Comparison of ENCODE assay signal across 9 mouse cellular contexts in the genomic region with DNA sequence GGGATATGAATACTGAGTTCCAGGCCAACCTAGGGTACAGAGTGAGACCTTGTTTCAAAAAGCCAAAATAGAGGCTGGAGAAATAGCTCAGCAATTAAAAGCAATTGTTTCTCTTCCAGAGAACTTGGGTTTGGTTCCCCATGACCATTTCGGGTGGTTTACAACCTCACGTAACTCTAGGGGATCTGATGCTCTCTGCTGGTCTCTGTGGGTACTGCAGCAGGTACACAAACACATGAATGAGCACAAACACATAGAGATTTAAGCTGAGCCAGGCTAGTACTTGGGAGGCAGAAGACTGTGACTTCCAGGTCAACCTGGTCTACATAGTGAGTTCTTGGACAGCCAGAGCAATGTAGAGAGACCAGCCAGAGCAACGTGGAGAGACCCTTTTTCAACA. TPM values are rescaled to one million over a fixed set of nuclear protein-coding genes. Genes with fewer than 3 reads are reported as not detected.
DNase-seq lines count a peak whose midpoint lies in the region; ATAC-seq and TF ChIP-seq lines count a peak whose summit lies in the region.
"Had no signal": no experiment of that assay in that cellular context is flagged by ENCODE, and none has a peak within 500 bp of the region (broad histone marks: within the 10 kb centered on the region; RNA-seq: fewer than 3 reads in every experiment).

No protein-coding gene starts in this region.

- intact Hi-C loops in gastrocnemius, postnatal 36 days (cut with DNase I): no loop called here

- peak; percentile 48 for TF ChIP-seq CTCF in lung, adult 2 months (IDR thresholded peaks at IDR 0.05; ENCODE audit: insufficient read depth, low read length)
- peak; percentile 71 for TF ChIP-seq CTCF in stomach, postnatal 0 days (IDR thresholded peaks at IDR 0.05; ENCODE audit: low read depth)

- no peaks in the 10 kb centered on the region for H3K9me3 ChIP-seq in stomach, postnatal 0 days (ENCODE audit: control insufficient read depth, low read length)
- H3K9me3 ChIP-seq: liver, embryonic 15.5 days had no signal

- TF ChIP-seq POLR2A in lung, adult 2 months (IDR thresholded peaks at IDR 0.05; ENCODE audit: borderline replicate concordance, extremely low read depth, low read depth, low read length): no peak

- 61% methylated on average over 3 of the region's 3 CpGs for WGBS in lung, adult 2 months
- 62% methylated on average over 3 of the region's 3 CpGs for WGBS in stomach, postnatal 0 days

- no peak overlapping the region for H3K27ac ChIP-seq in stomach, postnatal 0 days (replicated peaks)
- H3K27ac ChIP-seq: liver, embryonic 15.5 days had no signal

- no peaks in the 10 kb centered on the region for H3K4me1 ChIP-seq in lung, adult 2 months (ENCODE audit: control insufficient read depth, insufficient read depth, low read length)
- H3K4me1 ChIP-seq in stomach, postnatal 0 days (replicated peaks; ENCODE audit: control insufficient read depth, insufficient read depth): no peaks in the 10 kb centered on the region
- H3K4me1 ChIP-seq: liver, embryonic 15.5 days had no signal

- H3K27me3 ChIP-seq in stomach, postnatal 0 days (ENCODE audit: control insufficient read depth, insufficient read depth, low read length): no peaks in the 10 kb centered on the region
- H3K27me3 ChIP-seq: liver, embryonic 15.5 days had no signal

- no peak for TF ChIP-seq EP300 in stomach, postnatal 0 days (optimal IDR thresholded peaks at IDR 0.05)

- H3K36me3 ChIP-seq in stomach, postnatal 0 days (ENCODE audit: control insufficient read depth, insufficient read depth, low read length): 0 out of 2 replicates have a peak, but pooled peaks cover 7% of the 10 kb centered on the region

- H3K9ac ChIP-seq in stomach, postnatal 0 days (ENCODE audit: low read length): no peak overlapping the region
- H3K9ac ChIP-seq: liver, embryonic 15.5 days had no signal

- no peak overlapping the region for H3K4me2 ChIP-seq in stomach, postnatal 0 days (replicated peaks; ENCODE audit: low read depth)
- H3K4me2 ChIP-seq: liver, embryonic 15.5 days had no signal

- DNase-seq in gastrocnemius, postnatal 10 days: peak; percentile 41
- no peak for DNase-seq in gastrocnemius, postnatal 36 days
- DNase-seq in ovary, postnatal 14 days (ENCODE audit: low spot score): peak; percentile 25
- DNase-seq in ovary, postnatal 10 days (ENCODE audit: low spot score): no peak
- peak; percentile 68 for DNase-seq in embryo, embryonic 10.5 days (ENCODE audit: low spot score)
- DNase-seq in lung, adult 2 months: peak; percentile 37
- DNase-seq in stomach, postnatal 0 days (ENCODE audit: low spot score): peak; percentile 38
- DNase-seq in yolk sac, embryonic 10.5 days (ENCODE audit: low spot score): no peak

- no peak overlapping the region for H3K4me3 ChIP-seq in lung, adult 2 months (replicated peaks; ENCODE audit: extremely low read depth, low read depth, low read length)
- no peak overlapping the region for H3K4me3 ChIP-seq in stomach, postnatal 0 days (ENCODE audit: low read depth, low read length)
- H3K4me3 ChIP-seq: liver, embryonic 15.5 days had no signal

- ATAC-seq in stomach, postnatal 0 days (ENCODE audit: low FRiP score, low TSS enrichment): no peak

RNA-seq across cellular contexts. Expression of a gene that starts 28.6 kb away (rescaled TPM):
- 10 to 100 TPM; 28.9 to 37.2 TPM for total RNA-seq in gastrocnemius, postnatal 10 days (2021)
- 10 to 100 TPM; 35.2 to 36.6 TPM for total RNA-seq in gastrocnemius, postnatal 36 days (2021)
- 18.6 and 19.9 TPM in 2 replicates for polyA plus RNA-seq in lung, adult 2 months (2012; rRNA removed)
- polyA plus RNA-seq in stomach, postnatal 0 days (2015; fragmentation: Nextera tagmentation; extraction: Ambion mirVana): 5.4 and 7.2 TPM in 2 replicates

RNA-seq across cellular contexts. Expression of a gene that starts 55.1 kb away (rescaled TPM):
- 10 to 100 TPM; 29.6 to 43.4 TPM for total RNA-seq in gastrocnemius, postnatal 10 days (2021)
- total RNA-seq in gastrocnemius, postnatal 36 days (2021): 10 to 100 TPM; 33.5 to 34.2 TPM
- 10.9 and 15.3 TPM in 2 replicates for polyA plus RNA-seq in lung, adult 2 months (2012; rRNA removed)
- 9.0 and 10.6 TPM in 2 replicates for polyA plus RNA-seq in stomach, postnatal 0 days (2015; fragmentation: Nextera tagmentation; extraction: Ambion mirVana)

Comparison
In these comparisons a context has a peak if more than half of its experiments do, and no peak if none do; other contexts are left out.
1. DNase-seq: peak in gastrocnemius, postnatal 10 days (single experiment), ovary, postnatal 14 days (single experiment), embryo, embryonic 10.5 days (single experiment), lung, adult 2 months (single experiment) and stomach, postnatal 0 days (single experiment); none in gastrocnemius, postnatal 36 days (0 of 2), ovary, postnatal 10 days (single experiment) and yolk sac, embryonic 10.5 days (single experiment).